Mouse (Mus musculus) left cerebral cortex, postnatal 10 days (tissue): Measurements from ENCODE around the gene Dnmt1. TPM values are rescaled to one million over a fixed set of nuclear protein-coding genes. Genes with fewer than 3 reads are reported as not detected.

ENCODE experiments used
- DNase-seq, 2 experiments: peaks; one replicate each; pipeline ENCODE4 v3.0.0; 2021 to 2022; ENCODE audit warnings: low spot score in 2 of 2, mixed read lengths in 1 of 2; ENCODE audit errors: extremely low spot score in 1 of 2
- intact Hi-C: fragments of 180-260 bp; cut with DNase I; formaldehyde crosslinking; loops from one replicate; pipeline ENCODE4 v1.15.1; 2025
- total RNA-seq, 2 experiments: library from RNA; stranded (reverse); gene quantifications; 2 replicates each; pipeline ENCODE4 v1.2.3; 2021

Dnmt1 gene
- total RNA-seq, 2 experiments from 2014 or later = 51.1 to 54.7 TPM

DNA sequence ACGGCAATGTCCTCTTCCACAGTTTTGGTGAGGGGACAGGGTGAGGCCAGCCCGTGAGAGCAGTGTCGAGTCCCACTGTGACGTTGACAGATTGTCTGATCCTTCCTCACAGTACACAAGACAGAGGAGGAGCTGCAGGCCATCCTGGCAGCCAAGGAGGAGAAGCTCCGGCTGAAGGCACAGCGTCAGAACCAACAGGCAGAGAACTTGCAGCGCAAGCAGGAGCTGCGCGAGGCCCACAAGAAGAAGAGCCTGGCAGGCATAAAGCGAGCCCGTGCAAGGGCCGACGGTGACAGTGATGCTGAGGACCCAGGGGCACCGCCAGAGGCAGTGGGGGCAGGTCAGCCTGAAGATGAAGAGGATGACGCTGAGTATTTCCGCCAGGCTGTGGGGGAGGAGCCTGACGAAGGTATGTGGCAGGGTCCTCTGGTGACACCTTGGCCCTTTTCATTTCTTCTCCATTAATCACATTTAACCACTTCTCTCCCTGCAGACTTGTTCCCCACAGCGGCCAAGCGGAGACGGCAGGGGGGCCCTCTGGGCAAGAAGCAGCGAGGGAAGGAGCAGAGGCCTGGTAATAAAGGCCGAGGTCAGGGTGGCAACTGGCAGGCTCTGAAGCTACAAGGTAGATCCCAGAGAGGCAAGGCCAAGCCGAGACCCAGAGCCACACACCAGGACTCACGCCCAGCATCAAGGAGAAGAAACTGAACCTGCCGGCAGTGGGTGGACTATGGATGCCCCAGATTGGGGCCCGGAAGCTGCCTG, 68.2 kb downstream of the Dnmt1 start:
- intact Hi-C loops = no loop called here

DNA sequence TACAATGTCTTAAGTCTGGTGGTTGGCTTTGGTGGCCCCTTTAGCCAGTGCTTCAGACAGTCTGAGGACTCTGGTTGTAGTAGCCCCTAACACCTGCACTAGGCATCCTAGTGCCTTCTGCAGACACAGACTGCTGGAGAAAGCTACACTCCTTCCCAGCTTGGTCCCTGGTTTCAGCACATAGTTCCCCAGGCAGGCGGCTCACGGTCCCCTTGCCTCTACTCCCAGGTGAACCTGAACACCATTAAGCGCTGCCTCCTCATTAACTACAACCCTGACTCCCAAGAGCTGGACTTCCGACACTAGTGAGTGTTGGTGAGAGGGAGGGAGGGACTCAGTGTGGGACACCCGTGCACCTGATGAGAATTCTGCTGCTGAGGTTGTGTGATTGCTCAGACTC, 69.3 kb downstream of the Dnmt1 start:
- DNase-seq = no peak
- intact Hi-C loops = no loop called here

More for the DNA sequence above, 68.2 kb downstream of the Dnmt1 start:
- no peak for DNase-seq

- no peak for DNase-seq
- intact Hi-C loops = no loop called here
Observed at GRCm38 (mm10) chr9:20889185-20890141, 70.2 kb downstream of the Dnmt1 start.

DNA sequence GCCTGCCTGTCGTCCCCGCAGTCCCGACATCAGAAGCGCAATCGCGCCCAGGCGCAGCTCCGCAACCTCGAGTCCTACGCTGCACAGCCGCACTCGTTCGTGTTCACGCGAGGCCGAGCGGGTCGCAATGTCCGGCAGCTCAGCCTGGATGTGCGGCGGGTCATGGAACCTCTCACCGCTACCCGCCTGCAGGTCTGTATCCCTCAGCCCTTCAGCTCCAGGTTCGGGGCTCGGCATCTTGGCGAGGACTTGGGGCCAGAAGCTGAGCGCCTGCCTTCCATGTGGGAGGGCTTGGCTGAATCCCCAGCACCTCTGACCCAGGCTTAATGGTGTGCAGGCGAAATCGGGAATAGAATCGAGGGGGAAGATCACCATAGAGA, 71.3 kb downstream of the Dnmt1 start:
- no peak for DNase-seq
- intact Hi-C loops = no loop called here

- intact Hi-C loops = no loop called here
- peak; percentile 97 for DNase-seq
Observed at GRCm38 (mm10) chr9:20887704-20888385, 71.8 kb downstream of the Dnmt1 start, which contains the start of gene Ppan. Ppan (plus strand) TSS chr9:20888175.

GRCm38 (mm10) chr9:20887191-20887590, 72.5 kb downstream of the Dnmt1 start:
- DNase-seq = no peak
- intact Hi-C loops = no loop called here

DNA sequence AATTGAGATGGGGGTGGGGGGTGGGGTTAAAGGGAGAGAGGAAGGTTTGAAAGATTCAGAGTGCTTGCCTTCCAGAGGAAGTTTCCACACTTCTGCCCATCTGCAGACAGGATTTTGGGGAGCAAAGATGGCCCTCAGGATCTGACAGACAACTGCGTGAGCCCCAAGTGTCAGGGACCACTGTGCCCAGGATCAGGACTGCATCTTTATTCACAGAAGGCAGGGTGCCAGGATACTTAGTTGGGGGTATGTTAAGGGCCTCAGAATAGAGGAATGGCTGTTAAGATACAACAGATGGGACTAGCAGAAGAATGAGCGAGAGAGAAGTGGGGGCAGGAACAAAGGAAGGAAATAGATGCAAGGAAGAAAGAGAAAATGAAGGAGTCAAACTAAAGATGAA, 73.1 kb downstream of the Dnmt1 start:
- intact Hi-C loops = no loop called here
- DNase-seq = no peak

- intact Hi-C loops = no loop called here
Observed at GRCm38 (mm10) chr9:20879097-20879792, 80.4 kb downstream of the Dnmt1 start, which contains the start of gene Angptl6. Angptl6 (minus strand) TSS chr9:20879727.

DNA sequence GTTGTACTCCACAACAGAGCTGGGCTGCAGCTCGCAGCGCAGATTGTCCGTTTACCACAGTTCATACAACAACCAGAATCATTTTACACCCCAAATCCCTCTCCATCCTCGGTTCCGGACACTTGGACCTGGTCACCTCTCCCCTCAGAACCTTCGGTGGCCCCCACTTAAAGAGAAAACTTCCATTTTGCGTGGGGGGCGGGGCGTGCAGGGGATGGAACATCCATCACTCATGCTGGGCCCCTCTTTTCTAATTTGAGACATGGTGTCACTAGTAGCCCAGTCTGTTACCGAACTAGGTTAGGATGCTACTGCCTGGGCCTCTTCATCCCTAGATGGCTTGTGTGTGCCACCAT, 81.0 kb downstream of the Dnmt1 start:
- DNase-seq = peak in 1 of 2 experiments; percentile 60
- intact Hi-C loops = no loop called here

More at GRCm38 (mm10) chr9:20879097-20879792, 80.4 kb downstream of the Dnmt1 start, which contains the start of gene Angptl6:
- no peak for DNase-seq

- intact Hi-C loops = no loop called here
- peak; percentile 99 to 100 for DNase-seq
Observed at GRCm38 (mm10) chr9:20878041-20878709, 81.5 kb downstream of the Dnmt1 start.

- intact Hi-C loops = no loop called here
- no peak for DNase-seq
Observed at GRCm38 (mm10) chr9:20877118-20878040, 82.3 kb downstream of the Dnmt1 start.

GRCm38 (mm10) chr9:20876318-20877117, 83.2 kb downstream of the Dnmt1 start:
- intact Hi-C loops = no loop called here
- peak in 1 of 2 experiments; percentile 44 for DNase-seq

DNA sequence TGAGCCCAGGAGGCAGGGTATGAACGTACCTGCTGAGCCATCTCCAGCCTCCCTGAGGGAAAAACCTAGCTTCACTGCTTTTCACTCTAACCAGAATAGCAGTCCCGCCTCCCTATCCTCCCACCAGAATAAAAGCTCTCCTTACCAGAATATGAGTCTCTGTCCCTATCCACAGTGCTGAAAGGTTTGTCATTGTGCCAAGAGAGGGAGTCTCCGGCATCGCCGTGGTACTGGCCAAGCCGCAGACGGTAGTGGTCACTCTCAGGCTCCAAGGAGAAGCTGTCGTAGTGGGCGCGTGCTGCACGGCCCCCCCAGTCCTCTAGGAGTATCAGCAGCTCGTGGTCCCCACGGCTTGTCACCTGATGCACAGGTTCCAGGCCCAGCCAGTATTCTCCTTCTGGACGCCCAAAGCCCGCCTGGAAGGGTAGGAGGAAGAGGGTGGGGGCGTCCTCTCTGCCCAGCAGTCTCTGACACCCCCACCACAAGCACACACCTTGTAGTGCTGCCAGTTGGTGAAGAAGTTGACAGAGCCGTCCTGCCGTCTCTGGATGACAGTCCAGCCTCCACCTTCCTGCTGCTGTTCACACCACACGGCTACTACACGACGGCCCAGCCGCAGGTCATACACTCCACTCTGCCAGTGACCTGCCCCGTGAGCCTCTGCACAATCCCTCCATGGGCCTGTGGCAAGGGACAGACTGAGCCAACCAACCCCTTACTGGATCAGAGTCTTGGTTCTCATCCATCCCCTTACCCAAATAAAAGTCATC, 84.5 kb downstream of the Dnmt1 start:
- intact Hi-C loops = no loop called here
- DNase-seq = peak in 1 of 2 experiments; percentile 41

DNA sequence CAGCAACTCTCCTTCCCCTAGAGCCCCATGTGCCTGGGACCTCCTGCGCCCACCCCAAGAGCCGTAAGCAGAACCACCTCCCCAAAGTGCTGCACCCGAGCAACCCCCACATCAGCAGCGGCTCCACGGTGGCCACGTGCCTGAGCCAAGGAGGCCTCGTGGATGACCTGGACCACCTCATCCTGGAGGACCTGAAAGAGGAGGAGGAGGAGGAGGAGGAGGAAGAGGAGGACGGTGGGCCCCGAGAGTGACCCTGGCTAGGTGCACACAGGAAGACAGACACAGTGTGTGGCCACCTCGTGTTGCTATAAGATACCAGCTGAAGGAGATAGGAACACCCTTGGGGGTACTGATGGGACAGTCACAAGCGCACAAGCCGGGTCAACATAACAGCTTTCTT, 86.2 kb downstream of the Dnmt1 start:
- intact Hi-C loops = no loop called here
- no peak for DNase-seq

DNA sequence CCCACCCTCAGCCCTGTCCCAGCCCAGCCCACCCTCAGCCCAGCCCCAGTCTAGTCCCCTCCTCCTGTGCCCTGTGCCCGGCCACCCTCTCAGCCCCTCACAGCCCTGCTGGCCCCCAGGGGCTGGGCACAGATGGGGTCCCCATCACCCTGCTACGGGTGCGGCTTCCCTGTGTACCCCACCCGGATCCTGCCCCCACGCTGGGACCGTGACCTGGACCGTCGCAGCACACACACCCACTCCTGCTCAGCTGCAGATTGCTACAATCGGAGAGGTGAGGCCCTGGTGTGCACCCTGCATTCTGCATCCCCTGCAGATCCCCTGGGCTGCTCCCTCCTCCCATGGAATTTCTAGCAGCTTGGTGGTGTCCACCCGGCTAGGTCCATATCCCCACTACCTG, 86.7 kb downstream of the Dnmt1 start:
- intact Hi-C loops = no loop called here
- DNase-seq = peak in 1 of 2 experiments; percentile 46
